Comparison of ENCODE assay signal across 7 mouse cellular contexts in the genomic region with DNA sequence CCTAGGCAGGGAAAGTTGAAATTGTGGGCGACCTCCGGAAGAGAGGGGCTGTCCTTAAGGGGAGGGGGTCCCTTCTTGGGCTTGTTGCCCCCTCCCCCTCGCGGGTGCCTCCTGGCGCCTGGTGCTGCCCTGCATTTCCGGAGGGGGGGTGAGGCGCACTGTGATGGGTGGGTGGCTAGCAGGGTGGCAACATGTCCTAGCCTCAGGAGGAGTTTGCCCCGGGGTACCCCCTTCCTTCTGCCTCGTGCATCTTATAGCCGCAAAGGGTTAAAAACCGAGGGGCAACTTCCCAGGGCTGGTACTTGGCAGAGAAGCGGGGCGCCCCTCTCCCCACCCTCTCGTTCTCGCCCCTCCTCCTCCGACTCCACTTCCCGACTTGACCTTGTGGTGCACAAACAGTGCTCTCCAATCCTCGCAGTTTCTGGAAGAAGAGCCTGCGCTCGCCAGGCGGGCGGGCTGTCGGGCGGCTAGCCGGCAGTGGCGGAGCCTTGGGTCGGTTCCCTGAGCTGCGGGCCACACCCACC. TPM values are rescaled to one million over a fixed set of nuclear protein-coding genes. Genes with fewer than 3 reads are reported as not detected.
DNase-seq lines count a peak whose midpoint lies in the region; ATAC-seq and TF ChIP-seq lines count a peak whose summit lies in the region.

No protein-coding gene starts in this region.

- DNase-seq in adrenal gland, adult 8-10 months = peak; percentile 86
- peak; percentile 89 for DNase-seq in heart, adult 8-10 months (ENCODE audit: low spot score)
- peak; percentile 87 for DNase-seq in kidney, adult 8-10 months
- peak in 1 of 2 experiments; percentile 72 for DNase-seq in spleen, adult 2 months (ENCODE audit: low read depth in 1 of 2, low spot score in 2 of 2)

- H3K27ac ChIP-seq in embryonic facial prominence, embryonic 12.5 days = peak overlapping the region; percentile 90
- peak overlapping the region; percentile 90 for H3K27ac ChIP-seq in limb, embryonic 12.5 days
- no peak overlapping the region for H3K27ac ChIP-seq in midbrain, embryonic 13.5 days
- peak overlapping the region; percentile 96 for H3K27ac ChIP-seq in spleen, adult 2 months (ENCODE audit: insufficient read depth, low read length)

- peaks cover 11% of the 10 kb centered on the region for H3K4me1 ChIP-seq in embryonic facial prominence, embryonic 12.5 days
- peaks cover 34% of the 10 kb centered on the region for H3K4me1 ChIP-seq in limb, embryonic 12.5 days (replicated peaks)
- peaks cover 38% of the 10 kb centered on the region for H3K4me1 ChIP-seq in midbrain, embryonic 13.5 days (replicated peaks)
- H3K4me1 ChIP-seq in spleen, adult 2 months (ENCODE audit: control insufficient read depth, insufficient read depth, insufficient read length) = peaks cover 7% of the 10 kb centered on the region; the same call in 1 of the 2 replicates

- under 1% methylated on average over 26 of the region's 28 CpGs for WGBS in embryonic facial prominence, embryonic 12.5 days
- WGBS in limb, embryonic 12.5 days = under 1% methylated on average over 28 of the region's 28 CpGs
- WGBS in midbrain, embryonic 13.5 days = under 1% methylated on average over 26 of the region's 28 CpGs
- WGBS in spleen, adult 2 months = under 1% methylated on average over 28 of the region's 28 CpGs

- H3K4me3 ChIP-seq in embryonic facial prominence, embryonic 12.5 days = peak overlapping the region; percentile 71
- peak overlapping the region; percentile 69 for H3K4me3 ChIP-seq in limb, embryonic 12.5 days (replicated peaks)
- peak overlapping the region; percentile 68 for H3K4me3 ChIP-seq in midbrain, embryonic 13.5 days (replicated peaks)
- peak overlapping the region; percentile 94 for H3K4me3 ChIP-seq in spleen, adult 2 months (ENCODE audit: extremely low read depth, insufficient read depth, insufficient read length)

- peaks cover 10% of the 10 kb centered on the region; the same call in 1 of the 2 replicates for H3K27me3 ChIP-seq in embryonic facial prominence, embryonic 12.5 days
- H3K27me3 ChIP-seq in limb, embryonic 12.5 days = peaks cover 40% of the 10 kb centered on the region
- H3K27me3 ChIP-seq in midbrain, embryonic 13.5 days = peaks cover 37% of the 10 kb centered on the region
- H3K27me3 ChIP-seq in spleen, adult 2 months (ENCODE audit: control insufficient read depth, insufficient read depth, low read length) = no peaks in the 10 kb centered on the region

- H3K4me2 ChIP-seq in embryonic facial prominence, embryonic 12.5 days (replicated peaks) = peak overlapping the region; percentile 95
- peak overlapping the region; percentile 96 for H3K4me2 ChIP-seq in limb, embryonic 12.5 days
- H3K4me2 ChIP-seq in midbrain, embryonic 13.5 days (replicated peaks) = peak overlapping the region; percentile 100

- no peaks in the 10 kb centered on the region for H3K9me3 ChIP-seq in embryonic facial prominence, embryonic 12.5 days
- no peaks in the 10 kb centered on the region for H3K9me3 ChIP-seq in limb, embryonic 12.5 days
- H3K9me3 ChIP-seq in midbrain, embryonic 13.5 days = no peaks in the 10 kb centered on the region

- H3K36me3 ChIP-seq in embryonic facial prominence, embryonic 12.5 days = no peaks in the 10 kb centered on the region
- no peaks in the 10 kb centered on the region for H3K36me3 ChIP-seq in limb, embryonic 12.5 days
- H3K36me3 ChIP-seq in midbrain, embryonic 13.5 days = no peaks in the 10 kb centered on the region
- no peaks in the 10 kb centered on the region for H3K36me3 ChIP-seq in spleen, adult 2 months (ENCODE audit: control insufficient read depth, insufficient read depth, low read length)

- peak; percentile 37; the same call in 1 of the 2 replicates for ATAC-seq in embryonic facial prominence, embryonic 12.5 days (ENCODE audit: insufficient number of reproducible peaks, insufficient read depth, low FRiP score, low TSS enrichment)
- ATAC-seq in limb, embryonic 12.5 days (ENCODE audit: insufficient number of reproducible peaks, insufficient read depth, low FRiP score, low TSS enrichment, low read depth) = peak; percentile 16; the same call in 1 of the 2 replicates
- ATAC-seq in midbrain, embryonic 13.5 days = peak; percentile 28; the same call in 1 of the 2 replicates

- H3K9ac ChIP-seq in embryonic facial prominence, embryonic 12.5 days = peak overlapping the region; percentile 85
- H3K9ac ChIP-seq in limb, embryonic 12.5 days (replicated peaks) = peak overlapping the region; percentile 81
- H3K9ac ChIP-seq in midbrain, embryonic 13.5 days (replicated peaks) = peak overlapping the region; percentile 75; the same call in 1 of the 2 replicates

- no peak for TF ChIP-seq POLR2A in spleen, adult 2 months (IDR thresholded peaks at IDR 0.05; ENCODE audit: low read depth, low read length)

- TF ChIP-seq CTCF in spleen, adult 2 months (IDR thresholded peaks at IDR 0.05; ENCODE audit: extremely low read depth, insufficient read depth, insufficient read length, insufficient replicate concordance) = no peak

RNA-seq across cellular contexts. Expression of gene Jade2, which starts 1.1 kb away (rescaled TPM):
- 10 to 100 TPM; 21.1 to 36.2 (median 30.3) TPM for total RNA-seq in adrenal gland, adult 8-10 months (2022)
- 1.8 and 2.1 TPM in 2 replicates for polyA plus RNA-seq in embryonic facial prominence, embryonic 12.5 days (2016; fragmentation: Nextera tagmentation; extraction: Ambion mirVana)
- 10 to 100 TPM in 3 of 4 experiments, 1 to 10 TPM in 1; 9.8 to 14.8 (median 11.8) TPM for total RNA-seq in heart, adult 8-10 months (2022)
- polyA plus RNA-seq in limb, embryonic 12.5 days (2016; fragmentation: Nextera tagmentation; extraction: Ambion mirVana) = 1.6 TPM in 2 replicates
- 0.31 and 0.32 TPM in 2 replicates for polyA plus RNA-seq in midbrain, embryonic 13.5 days (2015; fragmentation: Nextera tagmentation; extraction: Ambion mirVana)
- polyA plus RNA-seq in spleen, adult 2 months (2012; rRNA removed) = 24.8 and 27.2 TPM in 2 replicates
